Mouse (Mus musculus) erythroid progenitor cell, adult 5-6 weeks (primary cell): Measurements from ENCODE around the gene Olfr322. TPM values are rescaled to one million over a fixed set of nuclear protein-coding genes. Genes with fewer than 3 reads are reported as not detected.

Experiments used
- ATAC-seq: replicated peaks from 2 replicates; pipeline ENCODE4 v1.8.0; 2016; ENCODE audit warnings: moderate number of reproducible peaks, mild to moderate bottlenecking, moderate TSS enrichment, inconsistent platforms; ENCODE audit not compliant: poor library complexity, low FRiP score, severe bottlenecking
- total RNA-seq, 2 experiments: library from RNA; stranded (forward) in 1 of 2; stranded (reverse) in 1 of 2; fragments of 150-400 nt in 1 of 2; fragments of 186-747, 209-891 nt in 1 of 2; gene quantifications; 2 replicates each; pipeline versions ENCODE4 v1.2.3 to v1.2.4; 2015 to 2017; ENCODE audit warnings: low replicate concordance in 2 of 2

Gene Olfr322
- total RNA-seq (2015; ENCODE audit: low replicate concordance) = 0.42 TPM in 1 of 2 replicates, not detected in the other
- 0.77 and 1.9 TPM in 2 replicates for total RNA-seq (2017; ENCODE audit: low replicate concordance)

DNA sequence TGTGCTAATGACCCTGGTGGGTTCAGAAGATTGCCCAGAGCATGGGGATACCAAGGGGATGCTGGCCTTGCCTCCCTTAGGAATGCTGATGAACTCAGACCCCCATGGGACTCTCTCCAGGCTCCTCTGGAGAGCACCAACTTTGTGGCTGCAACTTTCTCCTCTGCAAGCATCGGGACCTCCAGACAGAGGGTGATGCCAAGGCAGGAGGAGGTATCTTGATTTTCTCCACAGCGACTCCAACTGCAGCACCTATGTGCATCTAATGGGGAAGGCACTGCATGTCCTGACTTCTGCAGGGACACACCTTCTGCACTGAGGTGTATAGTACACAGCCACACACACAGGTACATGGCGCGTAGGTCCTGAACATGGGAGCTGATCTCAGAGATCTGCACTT lies at the start of gene Olfr322:
Gene Olfr322 (plus strand): TSS at position 187 of the 400 bp plus-strand sequence.
- no peak for ATAC-seq

GRCm38 (mm10) chr11:58613359-58613758 lies 45.2 kb upstream of the Olfr322 start:
- ATAC-seq = no peak

GRCm38 (mm10) chr11:58614526-58614925 lies 44.1 kb upstream of the Olfr322 start:
- no peak for ATAC-seq

DNA sequence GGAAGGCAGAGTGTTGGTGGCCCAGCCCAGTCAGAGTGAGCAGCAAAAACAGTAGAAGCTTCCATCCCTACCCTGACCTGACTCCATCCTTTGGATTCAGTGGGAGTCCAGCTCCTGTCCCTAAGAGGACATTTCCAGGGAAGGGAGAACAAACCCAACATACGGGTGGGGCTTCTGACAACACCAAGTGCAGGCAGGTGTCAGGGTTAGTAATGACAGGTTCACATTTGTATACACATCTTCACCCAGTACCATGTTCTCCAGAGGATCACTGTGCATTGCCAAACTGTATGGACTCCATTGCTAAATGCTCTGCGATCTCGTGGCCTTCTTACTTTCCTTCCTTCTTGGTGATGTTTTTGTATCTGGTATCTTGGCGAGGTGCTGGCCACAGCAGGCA lies 42.6 kb upstream of the Olfr322 start, which contains the start of gene 2210407C18Rik:
Gene 2210407C18Rik (minus strand): TSS at position 101 of the 400 bp plus-strand sequence.
- ATAC-seq = no peak

- no peak for ATAC-seq
Measured at GRCm38 (mm10) chr11:58618369-58618768, 40.2 kb upstream of the Olfr322 start.

DNA sequence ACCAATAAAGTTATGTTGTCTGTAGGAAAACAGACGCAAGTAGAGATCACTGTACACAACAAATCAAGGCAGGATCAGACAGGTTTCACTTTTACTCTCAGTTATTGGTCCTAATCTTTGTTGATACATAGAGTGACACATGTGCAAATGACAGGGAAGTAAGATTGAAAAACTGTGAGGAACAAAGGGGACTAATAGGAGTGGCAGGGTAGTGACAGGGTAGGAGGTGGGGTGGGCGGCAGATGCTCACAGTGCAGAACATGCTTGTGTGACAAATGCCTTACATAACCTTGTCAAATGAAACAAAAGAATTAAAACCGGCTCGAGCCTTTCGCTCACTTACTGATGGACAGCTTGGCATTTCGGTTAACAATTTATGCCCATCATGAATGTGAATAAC lies 39.8 kb upstream of the Olfr322 start:
- no peak for ATAC-seq

DNA sequence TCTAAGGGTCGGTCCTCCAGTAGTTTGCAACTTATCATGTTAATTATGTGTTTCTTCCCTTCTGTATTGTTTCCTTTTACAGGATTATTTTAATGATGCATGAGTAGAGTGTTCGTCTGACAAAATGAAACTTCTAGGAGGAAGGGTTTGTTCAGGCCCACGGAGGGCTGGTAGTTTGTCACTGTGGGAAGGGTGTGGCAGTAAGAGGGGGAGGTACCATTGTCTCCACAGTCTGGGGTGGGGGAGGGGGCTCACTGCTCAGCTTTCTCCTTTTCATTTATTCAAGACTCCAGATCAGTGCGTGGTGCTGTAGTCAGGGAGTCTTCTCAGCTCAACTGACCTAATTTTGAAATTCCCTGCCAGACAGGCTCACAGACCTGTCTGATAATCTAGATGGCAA lies 32.4 kb upstream of the Olfr322 start:
- no peak for ATAC-seq

DNA sequence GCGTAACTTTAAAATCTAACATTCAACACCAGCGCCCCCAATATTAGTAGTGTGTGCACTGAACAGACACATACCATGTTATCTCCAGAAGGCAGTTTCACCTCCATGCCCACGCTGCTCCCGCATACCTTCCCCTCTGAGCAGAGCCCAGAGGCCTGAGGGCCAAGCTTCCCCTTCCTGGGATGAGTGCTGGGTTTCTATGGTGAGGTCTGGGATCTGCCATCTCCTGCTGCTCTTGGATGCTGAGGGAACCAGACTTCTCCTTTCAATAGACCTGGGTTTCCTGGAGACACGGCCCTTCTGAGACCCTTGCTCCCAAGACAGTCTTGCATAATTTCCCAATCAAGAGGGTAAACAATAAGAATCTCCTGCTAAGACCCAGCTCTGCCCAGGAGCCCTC lies 28.2 kb upstream of the Olfr322 start, which contains the start of gene Olfr323:
Gene Olfr323 (minus strand): TSS at position 101 of the 400 bp plus-strand sequence.
- no peak for ATAC-seq

DNA sequence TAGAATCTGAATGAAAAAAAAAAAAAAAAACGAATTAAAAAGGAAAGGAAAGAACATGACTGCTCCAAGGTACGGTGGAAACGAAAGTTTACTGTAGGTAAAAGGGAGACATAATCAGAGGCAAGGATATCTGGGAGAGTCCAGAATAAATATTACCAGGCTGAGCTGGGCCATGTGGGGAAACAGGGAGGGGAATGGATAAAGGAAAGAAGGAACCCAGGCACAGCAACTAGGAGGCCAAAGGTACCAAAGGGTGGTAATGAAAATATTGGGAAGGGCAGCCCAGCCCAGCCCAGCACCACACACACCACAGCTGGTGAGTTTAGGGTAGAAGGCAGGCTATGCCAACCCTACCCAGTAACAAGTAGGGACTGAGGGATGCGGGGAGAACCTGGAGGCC lies 23.7 kb upstream of the Olfr322 start:
- ATAC-seq = no peak

- peak; percentile 67 for ATAC-seq
Measured at GRCm38 (mm10) chr11:58636376-58636977, 22.1 kb upstream of the Olfr322 start.

DNA sequence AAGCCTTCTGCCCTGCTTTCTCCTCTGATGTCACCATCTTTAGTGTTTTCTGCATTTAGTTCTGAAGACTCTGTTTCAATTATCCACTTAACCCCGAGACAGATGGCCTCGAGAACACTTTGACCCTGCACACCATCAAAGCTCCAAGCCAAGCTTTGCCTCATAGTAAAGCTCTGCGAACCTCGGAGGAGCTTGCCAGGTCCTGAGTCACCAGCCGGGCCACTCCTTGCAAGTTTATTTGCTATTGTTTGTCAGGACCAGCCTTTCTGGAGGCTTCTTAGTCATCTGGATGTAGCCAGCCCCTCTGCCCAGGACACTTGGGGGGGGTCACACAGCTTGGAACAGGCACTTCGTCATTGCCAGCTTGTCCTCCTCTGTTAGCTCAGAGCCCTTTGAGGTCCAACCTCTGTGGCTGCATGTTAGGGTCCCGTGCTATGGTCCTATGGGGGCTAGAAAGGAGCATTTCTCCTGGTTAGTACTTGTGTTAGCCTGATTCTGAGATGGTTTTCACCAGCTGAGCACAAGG lies 20.3 kb upstream of the Olfr322 start:
- ATAC-seq = no peak

DNA sequence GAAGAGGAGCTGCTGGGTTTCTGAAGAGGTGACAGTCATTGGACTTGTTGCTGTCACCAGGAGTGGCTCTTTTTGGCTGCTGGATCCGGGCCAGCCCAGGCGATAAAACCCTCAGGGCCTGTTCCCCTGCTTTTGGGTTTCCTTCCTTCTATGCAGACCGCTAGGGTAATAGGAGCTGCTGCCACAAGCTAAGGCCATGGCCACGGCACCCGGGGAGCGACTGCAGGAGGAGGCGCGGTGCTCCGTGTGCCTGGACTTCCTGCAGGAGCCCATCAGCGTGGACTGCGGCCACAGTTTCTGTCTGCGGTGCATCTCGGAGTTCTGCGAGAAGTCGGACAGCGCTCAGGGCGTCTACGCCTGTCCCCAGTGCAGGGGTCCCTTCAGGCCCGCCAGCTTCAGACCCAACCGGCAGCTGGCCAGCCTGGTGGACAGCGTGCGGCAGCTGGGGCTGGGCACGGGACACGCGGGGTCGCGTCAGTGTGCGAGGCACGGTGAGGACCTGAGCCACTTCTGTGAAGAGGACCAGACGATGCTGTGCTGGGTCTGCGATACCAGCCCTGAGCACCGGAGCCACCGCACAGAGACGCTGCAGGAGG lies 18.2 kb upstream of the Olfr322 start, which contains the start of gene Trim58:
Gene Trim58 (plus strand): TSS at position 194 of the 596 bp plus-strand sequence.
- peak; percentile 48 for ATAC-seq

- ATAC-seq = peak; percentile 53
Measured at GRCm38 (mm10) chr11:58641057-58641456, 17.5 kb upstream of the Olfr322 start.

GRCm38 (mm10) chr11:58641638-58642358 lies 16.8 kb upstream of the Olfr322 start:
- ATAC-seq = peak; percentile 83

DNA sequence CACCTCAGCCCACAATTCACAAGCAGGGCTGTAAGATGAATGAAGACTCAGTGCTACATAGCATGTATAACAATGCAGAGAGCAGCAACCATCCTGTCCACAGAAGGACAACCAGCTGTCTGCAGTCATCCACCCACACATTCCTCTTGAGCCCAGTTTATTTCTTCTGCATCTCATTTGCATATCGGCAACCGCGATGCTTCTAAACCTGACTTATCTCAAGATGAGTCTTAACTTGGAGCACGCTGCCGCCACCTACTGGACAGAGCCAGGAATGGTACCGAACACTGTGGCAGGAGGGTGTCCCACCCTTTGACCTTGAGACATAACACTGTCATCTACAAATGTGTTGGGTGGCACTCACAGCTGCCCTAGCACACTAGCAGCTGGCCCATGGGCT lies 15.2 kb upstream of the Olfr322 start:
- peak; percentile 57 for ATAC-seq

DNA sequence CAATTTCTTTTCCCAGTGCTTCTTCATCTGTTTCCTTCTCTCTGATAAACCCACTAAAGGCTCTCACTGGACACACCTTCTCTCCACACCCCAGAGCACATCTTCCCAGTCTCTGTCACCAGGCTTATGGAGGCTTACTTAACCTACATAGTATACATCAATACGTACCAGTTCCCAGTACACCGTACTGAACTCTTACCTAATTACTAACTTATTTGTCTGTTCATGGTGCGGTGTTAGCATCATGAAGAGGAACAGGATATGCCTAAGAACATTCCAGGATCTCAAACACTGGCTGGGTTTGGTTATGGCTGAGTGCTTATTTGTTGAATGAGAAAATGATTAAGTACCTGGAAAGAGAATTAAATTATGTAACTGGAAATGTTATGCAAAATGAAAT lies 3.4 kb upstream of the Olfr322 start:
- no peak for ATAC-seq

DNA sequence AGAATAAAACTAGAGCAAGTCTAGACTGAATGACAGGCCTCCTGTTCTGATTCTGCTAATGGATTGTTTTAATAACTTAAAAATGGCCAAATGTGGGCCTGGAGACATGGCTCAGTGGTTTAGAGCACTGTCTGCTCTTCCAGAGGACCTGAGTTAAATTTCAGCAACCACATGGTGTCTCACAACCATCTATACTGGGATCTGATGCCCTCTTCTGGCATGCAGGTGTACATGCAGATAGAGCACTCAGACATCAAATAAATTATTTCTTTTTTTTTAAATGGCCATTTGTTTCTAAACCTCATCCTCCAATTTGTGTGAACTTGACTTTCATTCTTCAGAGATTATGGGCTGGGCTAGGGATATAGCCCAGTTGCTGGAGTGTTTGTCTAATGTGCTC lies 10.7 kb downstream of the Olfr322 start:
- ATAC-seq = no peak

DNA sequence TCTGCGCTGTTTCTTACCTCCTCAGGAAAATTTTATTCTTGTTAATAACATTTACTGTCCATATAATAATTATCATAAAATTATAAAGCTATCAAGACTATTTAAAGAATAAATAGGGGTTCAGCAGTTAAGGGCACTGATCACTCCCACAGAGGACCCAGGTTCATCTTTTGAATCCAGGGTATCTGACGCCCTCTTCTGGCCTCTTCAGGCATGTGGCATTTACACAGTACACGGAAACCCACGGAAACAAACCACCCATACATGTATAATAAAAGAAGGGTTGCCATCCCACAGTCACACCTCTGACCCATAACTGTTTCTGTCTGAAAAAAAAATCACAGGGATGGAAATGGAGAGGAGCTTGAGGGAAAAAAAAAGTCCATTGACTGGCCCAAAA lies 13.2 kb downstream of the Olfr322 start:
- no peak for ATAC-seq

GRCm38 (mm10) chr11:58680799-58681198 lies 22.2 kb downstream of the Olfr322 start, which contains the start of gene Olfr320:
TSS of gene Olfr320 (plus strand) at chr11:58681099.
- no peak for ATAC-seq

DNA sequence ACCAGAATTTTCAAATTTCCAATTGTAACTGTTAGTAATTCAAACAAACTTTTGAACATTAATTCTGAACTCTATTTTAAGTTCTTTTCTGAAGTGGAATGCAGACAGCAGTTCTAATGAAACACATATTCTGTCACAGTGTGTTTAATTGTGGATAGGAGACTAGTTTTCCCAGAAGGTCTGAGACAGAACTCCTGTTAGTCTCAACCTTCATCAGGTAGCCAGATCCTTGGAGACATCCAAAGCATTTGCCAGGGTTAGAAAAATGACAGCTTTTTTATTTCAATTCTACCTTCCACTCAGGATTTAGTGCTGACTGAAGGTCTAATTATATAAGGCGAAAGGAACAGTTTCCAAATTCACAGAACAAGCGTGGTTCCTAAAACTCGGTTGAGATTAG lies 40.3 kb downstream of the Olfr322 start, which contains the start of gene Olfr319:
Gene Olfr319 (plus strand): TSS at position 301 of the 400 bp plus-strand sequence.
- ATAC-seq = no peak
